Mouse (Mus musculus): ENCODE measurements around the gene Sntg2.

Gene Sntg2

GRCm38 (mm10) chr12:30208087-30208486 is 165.1 kb downstream of the Sntg2 start:
- intact Hi-C loops (cut with DNase I): no loop called here

GRCm38 (mm10) chr12:30204457-30204856 is 168.7 kb downstream of the Sntg2 start:
- intact Hi-C loops (cut with DNase I): loop anchor here (5.0 kb wide), 1 partner anchor 373 kb away; no protein-coding TSS in a partner anchor

GRCm38 (mm10) chr12:30202763-30203162 is 170.4 kb downstream of the Sntg2 start:
- intact Hi-C loops (cut with DNase I): loop anchor here (5.0 kb wide), 1 partner anchor 375 kb away; no protein-coding TSS in a partner anchor

- intact Hi-C loops (cut with DNase I): loop anchor here (5.0 kb wide), 1 partner anchor 376 kb away; no protein-coding TSS in a partner anchor
These were observed 172.1 kb downstream of the Sntg2 start for GRCm38 (mm10) chr12:30201031-30201430.

- intact Hi-C loops (cut with DNase I): loop anchor here (5.0 kb wide), 1 partner anchor 377 kb away; no protein-coding TSS in a partner anchor
These were observed 172.6 kb downstream of the Sntg2 start for GRCm38 (mm10) chr12:30200621-30201020.

GRCm38 (mm10) chr12:30199735-30200134 is 173.4 kb downstream of the Sntg2 start:
- intact Hi-C loops (cut with DNase I): loop anchor here (1.0 to 5.0 kb wide), 4 partner anchors 57 to 378 kb away; no protein-coding TSS in a partner anchor

GRCm38 (mm10) chr12:30198250-30198649 is 174.9 kb downstream of the Sntg2 start:
- intact Hi-C loops (cut with DNase I): loop anchor here (5.0 kb wide), 2 partner anchors 56 to 146 kb away; no protein-coding TSS in a partner anchor

GRCm38 (mm10) chr12:30181721-30182120 is 191.5 kb downstream of the Sntg2 start:
- intact Hi-C loops (cut with DNase I): no loop called here

GRCm38 (mm10) chr12:30179623-30180022 is 193.6 kb downstream of the Sntg2 start:
- intact Hi-C loops (cut with DNase I): no loop called here

GRCm38 (mm10) chr12:30177966-30178365 is 195.2 kb downstream of the Sntg2 start:
- intact Hi-C loops (cut with DNase I): no loop called here

GRCm38 (mm10) chr12:30177529-30177928 is 195.6 kb downstream of the Sntg2 start:
- intact Hi-C loops (cut with DNase I): no loop called here

- intact Hi-C loops (cut with DNase I): no loop called here
These were observed 204.7 kb downstream of the Sntg2 start for GRCm38 (mm10) chr12:30168491-30168890.

GRCm38 (mm10) chr12:30164538-30164937 is 208.6 kb downstream of the Sntg2 start:
- intact Hi-C loops (cut with DNase I): no loop called here

GRCm38 (mm10) chr12:30164005-30164404 is 209.2 kb downstream of the Sntg2 start:
- intact Hi-C loops (cut with DNase I): no loop called here

- intact Hi-C loops (cut with DNase I): no loop called here
These were observed 211.3 kb downstream of the Sntg2 start for GRCm38 (mm10) chr12:30161731-30162406.

GRCm38 (mm10) chr12:30160475-30160874 is 212.7 kb downstream of the Sntg2 start:
- intact Hi-C loops (cut with DNase I): no loop called here

GRCm38 (mm10) chr12:30159788-30160187 is 213.4 kb downstream of the Sntg2 start:
- intact Hi-C loops (cut with DNase I): no loop called here

- intact Hi-C loops (cut with DNase I): no loop called here
These were observed 219.0 kb downstream of the Sntg2 start for GRCm38 (mm10) chr12:30154079-30154673.

GRCm38 (mm10) chr12:30142085-30142484 is 231.1 kb downstream of the Sntg2 start:
- intact Hi-C loops (cut with DNase I): loop anchor here (5.0 kb wide), 2 partner anchors 55 to 230 kb away; partner anchors contain the start of gene Sntg2

- intact Hi-C loops (cut with DNase I): no loop called here
These were observed 240.7 kb downstream of the Sntg2 start, which contains the start of gene Tpo for GRCm38 (mm10) chr12:30132524-30132923. TSS of gene Tpo (minus strand) at chr12:30132624.

- intact Hi-C loops (cut with DNase I): loop anchor here (5.0 kb wide), 3 partner anchors 77 to 448 kb away; no protein-coding TSS in a partner anchor
These were observed 243.8 kb downstream of the Sntg2 start for GRCm38 (mm10) chr12:30129411-30129716.

Measured in adrenal gland (tissue).